Mouse (Mus musculus): Measurements from ENCODE around the gene Ddah1. TPM values are rescaled to one million over a fixed set of nuclear protein-coding genes. Genes with fewer than 3 reads are reported as not detected.

The Ddah1 gene
- total RNA-seq, 2 experiments from 2014 or later, result 11.1 to 18.1 TPM

DNA sequence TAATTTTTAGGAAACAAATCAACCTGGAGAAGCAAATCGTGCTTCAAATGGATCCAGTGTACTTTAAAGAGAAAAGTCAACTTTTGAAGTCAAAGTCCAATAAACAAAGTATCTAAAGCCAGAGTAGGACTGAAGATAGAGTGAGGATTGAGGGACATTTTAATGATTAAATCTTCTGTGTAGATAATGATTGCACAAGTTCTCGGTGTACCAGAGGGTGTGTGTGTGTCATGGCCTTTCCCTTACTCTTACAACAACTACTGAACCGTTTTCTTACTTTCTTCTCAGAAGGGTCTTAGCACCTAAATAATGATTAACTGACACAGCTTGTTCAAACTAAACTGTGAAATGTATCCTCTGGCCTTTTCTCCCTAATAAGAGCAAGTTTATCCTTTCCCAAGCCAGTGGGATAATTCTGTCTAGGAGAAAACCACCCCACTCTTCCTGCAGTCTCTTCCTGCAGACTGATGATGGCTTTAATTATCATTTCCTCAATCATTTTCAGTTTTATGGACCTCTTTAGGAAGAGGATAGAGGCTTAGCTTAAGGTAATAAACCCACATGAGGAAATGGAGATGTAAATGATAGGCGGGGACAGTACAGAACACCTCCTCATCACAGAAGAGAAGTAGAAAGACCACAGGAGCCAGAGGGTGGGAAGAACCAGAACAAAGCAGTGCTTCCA is 4.6 kb downstream of the Ddah1 start:
- DNase-seq (ENCODE audit: low spot score in 2 of 2), result no peak

DNA sequence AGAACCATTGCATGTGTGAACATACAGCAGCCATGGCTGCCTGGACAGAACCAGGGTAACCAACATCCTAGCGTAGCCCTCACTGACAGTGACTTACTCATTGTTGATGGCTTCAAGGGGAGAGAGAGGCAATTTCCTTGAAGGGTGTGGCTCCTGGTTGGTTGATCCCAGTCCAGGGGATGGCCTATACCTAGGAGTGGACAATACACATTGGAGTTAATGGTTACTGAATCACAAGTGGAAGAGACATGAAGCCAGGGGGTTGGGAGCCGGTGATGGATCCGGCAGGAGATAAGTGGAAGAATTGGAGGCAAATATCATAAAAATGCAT is 5.1 kb downstream of the Ddah1 start:
- no peak for DNase-seq (ENCODE audit: low spot score in 2 of 2)

DNA sequence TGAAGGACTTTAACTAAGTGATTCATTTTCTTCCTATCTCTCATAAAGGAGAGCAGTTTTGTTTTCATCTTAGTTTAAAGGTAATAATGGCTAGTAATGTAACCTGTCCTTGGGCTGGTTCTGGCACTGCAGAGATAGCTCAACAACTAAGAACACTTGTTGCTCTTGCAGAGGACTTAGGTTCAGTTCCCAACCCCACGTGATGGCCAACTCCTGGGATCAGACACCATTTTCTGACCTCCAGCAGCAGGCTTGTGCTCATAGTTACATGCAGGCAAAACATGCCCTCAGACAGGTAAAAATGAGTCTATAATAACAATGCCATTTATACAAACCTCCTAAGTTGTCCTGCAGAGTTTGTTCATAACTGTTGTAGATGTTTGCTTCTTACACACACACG is 5.9 kb downstream of the Ddah1 start:
- no peak for DNase-seq (ENCODE audit: low spot score in 2 of 2)

DNA sequence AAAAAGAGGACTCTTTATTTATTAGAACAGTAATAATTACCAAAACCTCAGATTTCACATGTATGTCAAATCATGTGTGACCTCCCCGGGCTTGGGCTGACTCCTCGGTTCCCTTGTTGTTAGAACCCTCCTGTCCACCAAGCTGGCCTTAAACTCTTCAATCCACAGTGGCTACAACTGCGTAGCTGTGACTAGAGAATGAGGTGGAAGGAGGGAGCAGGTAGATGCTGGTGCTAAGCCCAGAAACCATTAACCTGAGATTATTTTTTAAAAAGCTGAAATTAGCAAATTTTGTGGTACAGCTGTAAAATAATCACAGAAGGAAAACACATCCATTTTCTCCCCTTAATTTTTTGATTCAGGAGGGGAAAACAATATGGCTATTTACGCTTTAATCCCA is 10.0 kb downstream of the Ddah1 start:
- DNase-seq (ENCODE audit: low spot score in 2 of 2), result no peak

DNA sequence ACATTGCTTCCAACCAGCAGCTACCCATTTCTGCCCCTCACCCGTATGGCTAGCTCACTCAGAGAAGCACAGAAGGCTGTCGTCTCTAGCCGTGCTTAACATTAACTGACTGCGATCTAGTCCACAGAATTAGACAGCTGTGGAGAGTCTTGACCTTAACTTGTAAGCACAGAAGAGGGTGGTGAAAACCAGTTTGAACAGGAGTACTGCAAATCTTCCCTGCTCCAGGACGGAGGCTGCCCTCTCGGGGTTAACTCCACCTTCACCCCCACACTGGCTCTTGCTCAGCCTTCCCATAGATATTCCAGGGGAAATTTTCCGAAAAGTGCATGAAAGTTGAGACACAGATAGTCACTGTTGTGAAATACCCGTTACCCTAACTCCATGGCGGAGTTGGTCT is 14.9 kb downstream of the Ddah1 start:
- DNase-seq (ENCODE audit: low spot score in 2 of 2), result no peak

DNA sequence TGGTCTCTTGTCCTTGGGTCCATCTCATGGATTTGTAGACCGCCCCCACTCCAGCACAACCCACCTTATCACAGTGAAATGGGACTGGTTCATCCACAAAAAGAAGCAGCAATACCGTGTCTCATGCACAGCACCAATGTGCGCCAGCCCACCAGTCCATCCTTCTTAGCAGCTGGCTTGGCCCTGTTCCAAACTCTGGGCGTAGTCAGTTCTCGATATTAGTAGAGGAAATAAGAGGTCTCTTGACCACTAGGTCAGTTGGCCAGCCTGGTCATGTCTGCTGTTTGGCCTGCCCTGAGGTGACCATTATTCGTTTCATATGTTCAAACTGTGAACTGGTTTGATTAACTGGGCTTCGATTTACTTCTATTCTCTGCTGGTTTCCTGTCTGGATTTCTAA is 15.9 kb downstream of the Ddah1 start:
- DNase-seq (ENCODE audit: low spot score in 2 of 2), result no peak

DNA sequence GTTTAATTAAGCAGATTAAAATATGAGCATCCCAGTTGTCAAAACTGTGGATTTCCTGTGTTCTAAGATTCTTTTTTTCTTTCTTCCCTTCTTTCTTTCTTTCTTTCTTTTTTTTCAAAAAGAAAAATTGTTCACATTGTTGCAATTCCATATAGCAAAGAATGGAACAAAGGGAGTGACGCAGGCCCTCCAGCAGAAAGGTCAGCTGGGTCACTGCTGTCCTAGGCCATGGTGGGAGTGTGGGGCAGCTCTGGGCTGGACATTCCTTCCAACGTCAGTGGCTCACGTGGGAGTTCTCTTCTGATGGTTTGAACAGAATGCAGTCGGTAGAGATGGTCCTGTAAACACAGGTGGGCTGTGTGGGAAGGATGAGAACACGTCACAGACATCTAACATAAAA is 16.8 kb downstream of the Ddah1 start:
- no peak for DNase-seq (ENCODE audit: low spot score in 2 of 2)

DNA sequence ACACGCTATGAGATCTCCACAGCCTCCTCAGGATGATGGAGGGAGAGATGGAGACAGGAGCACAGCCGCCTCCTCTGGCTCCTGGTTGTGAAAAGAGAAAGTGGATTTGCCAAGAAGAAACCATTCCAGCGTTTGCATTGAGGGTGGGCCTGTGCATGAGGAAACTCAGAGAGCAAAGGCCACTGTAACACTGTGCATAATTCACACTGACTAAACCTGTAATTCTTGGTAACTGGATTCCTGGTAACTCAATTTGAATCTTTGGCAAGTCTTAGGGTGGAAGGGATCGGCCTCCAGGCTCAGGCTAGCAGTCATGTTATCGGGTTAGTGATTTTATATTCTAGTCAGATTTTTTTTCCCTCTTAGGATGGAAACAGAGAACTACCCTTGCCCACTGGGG is 17.4 kb downstream of the Ddah1 start:
- DNase-seq (ENCODE audit: low spot score in 2 of 2), result no peak

DNA sequence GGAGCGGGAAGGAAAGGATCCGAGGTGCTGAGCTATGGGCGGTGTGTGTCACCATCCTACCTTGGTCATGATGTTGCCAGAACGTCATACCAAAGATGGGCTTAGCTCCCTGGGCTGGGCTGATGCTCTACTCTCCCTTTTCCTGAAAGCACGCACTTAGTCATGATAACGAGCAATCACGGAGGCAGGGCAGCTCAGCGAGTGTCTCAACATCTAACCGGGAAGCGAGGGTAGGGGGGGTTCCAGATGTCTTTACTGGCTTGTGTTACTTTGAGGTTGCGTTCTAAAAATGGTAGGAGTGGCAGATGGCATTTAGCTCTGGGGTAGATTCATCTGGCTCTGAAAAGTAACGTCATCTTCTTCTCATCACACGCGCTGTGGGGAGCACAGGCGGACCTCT is 18.5 kb downstream of the Ddah1 start:
- DNase-seq (ENCODE audit: low spot score in 2 of 2), result no peak

DNA sequence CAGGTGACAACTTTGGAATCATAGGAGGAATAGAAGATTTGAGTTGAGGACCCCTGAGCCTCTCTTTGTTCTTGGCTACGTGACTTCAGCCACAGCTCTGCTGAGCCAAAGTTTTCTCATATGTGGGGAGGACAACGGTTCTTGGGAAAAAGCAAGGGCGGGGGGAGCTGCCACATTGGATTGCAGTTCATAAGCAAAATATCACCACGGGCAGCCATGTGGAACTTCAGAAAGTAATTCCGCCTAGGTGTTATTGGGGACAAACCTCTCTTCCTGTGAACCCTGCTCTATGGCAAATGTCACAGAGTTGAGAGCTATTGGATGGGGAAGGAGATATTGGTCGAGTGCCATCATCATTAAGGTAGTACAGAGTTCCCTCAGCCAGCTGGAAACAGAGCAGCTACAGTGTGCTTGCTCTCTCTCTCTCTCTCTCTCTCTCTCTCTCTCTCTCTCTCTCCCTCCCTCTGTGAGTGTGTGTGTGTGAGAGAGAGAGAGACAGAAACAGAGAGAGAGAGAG is 20.0 kb downstream of the Ddah1 start:
- no peak for DNase-seq (ENCODE audit: low spot score in 2 of 2)

DNA sequence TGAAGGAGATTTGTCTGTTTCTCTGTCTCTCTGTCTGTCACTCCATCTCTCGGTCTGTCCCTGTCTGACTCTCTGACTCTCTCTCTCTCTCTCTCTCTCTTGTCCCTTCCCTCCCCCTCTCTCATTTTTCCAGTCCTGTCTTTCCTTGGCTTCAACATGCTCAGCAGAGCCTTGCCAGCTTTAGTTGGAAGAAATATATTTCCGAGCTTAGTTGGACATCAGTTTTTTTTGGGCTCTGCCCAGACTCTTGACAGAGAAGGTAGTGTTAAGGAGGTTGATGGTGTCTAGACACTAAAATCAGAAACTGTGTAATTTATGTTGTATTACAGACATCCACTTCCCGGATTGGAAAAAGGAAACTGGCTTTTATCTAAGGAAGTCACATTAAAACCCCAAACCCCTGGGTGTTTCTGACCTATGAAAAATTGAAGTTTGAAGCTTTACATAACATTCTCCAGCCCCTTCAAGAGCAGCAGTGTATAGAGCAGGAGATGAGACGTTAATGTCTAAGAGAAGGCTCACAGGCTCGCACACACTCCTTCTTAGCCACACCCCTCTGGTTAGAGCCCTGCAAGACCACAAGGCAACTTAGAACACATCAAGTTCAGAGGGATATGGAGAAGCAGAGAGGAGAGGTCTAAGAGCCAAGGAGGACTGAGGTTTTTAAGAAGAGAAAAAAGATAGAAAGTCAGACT is 21.0 kb downstream of the Ddah1 start:
- no peak for DNase-seq (ENCODE audit: low spot score in 2 of 2)

DNA sequence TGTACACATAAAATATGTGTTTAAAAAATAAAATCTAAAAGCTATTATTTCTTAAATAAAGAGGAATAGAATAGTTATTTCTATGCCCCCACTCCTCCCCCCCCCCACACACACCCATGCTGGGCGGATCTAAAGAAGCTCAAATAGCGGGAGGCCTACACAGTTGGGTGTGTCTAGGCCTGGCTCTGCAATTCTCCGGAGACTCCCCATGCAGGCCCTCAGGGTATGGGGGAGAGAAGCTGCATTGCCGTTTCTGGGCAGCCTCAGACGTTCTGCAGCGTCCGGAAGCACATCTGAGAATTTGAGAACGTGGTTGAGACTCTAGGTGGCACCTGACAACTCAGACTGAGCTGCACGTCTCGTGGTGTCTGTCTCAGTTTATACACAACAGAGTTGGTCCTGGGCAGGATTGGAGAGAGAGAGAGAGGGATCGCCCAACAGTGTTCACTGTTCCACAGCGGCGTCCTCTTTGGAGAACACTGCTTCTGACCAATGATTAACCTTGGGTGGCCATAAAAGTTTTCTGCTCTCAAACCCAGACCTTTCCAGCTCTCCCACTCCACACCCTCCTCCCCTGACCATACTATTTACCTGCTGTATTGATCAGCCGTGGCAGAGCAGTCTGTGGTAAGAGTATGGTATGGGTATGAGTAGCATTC is 22.4 kb downstream of the Ddah1 start:
- DNase-seq (ENCODE audit: low spot score in 2 of 2), result no peak

DNA sequence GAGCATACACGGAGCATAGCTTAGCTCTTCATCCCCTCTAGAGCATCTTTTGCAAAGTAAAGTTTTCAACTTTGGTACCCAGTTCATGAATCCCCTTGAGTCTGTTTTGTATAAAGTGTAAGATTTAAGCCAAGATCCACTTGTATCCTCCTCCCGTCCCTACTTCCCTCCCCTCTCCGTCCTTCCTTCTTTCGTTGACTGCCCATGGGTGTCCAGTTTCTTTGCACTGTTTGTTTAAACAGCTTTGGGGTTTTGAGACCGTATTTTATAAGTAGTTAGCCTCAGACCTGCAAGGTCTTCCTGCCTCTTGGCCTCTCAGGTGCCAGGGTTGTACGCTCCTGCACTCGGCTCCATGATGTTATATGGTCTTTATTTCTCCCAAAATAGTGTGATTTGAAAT is 26.8 kb downstream of the Ddah1 start:
- DNase-seq (ENCODE audit: low spot score in 2 of 2), result no peak

DNA sequence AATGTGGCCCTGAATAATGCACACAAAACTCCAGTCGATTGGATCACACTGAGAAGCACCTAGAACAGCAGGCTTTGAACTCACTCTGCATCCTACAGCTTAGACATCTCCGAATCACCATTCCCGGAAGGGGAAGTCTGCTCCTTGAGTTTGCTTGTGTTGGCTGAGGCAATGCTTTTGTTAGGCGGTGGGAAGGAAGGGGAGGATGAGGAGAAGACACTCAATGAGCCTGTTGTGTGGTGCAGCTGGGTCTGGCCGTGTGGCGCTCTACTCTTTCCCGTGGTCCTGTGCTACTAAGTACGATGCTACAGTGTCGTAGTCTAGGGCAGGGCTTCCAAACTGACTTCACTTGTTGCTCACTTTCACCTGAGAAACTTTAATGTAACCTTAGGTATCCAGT is 28.8 kb downstream of the Ddah1 start:
- no peak for DNase-seq (ENCODE audit: low spot score in 2 of 2)

DNA sequence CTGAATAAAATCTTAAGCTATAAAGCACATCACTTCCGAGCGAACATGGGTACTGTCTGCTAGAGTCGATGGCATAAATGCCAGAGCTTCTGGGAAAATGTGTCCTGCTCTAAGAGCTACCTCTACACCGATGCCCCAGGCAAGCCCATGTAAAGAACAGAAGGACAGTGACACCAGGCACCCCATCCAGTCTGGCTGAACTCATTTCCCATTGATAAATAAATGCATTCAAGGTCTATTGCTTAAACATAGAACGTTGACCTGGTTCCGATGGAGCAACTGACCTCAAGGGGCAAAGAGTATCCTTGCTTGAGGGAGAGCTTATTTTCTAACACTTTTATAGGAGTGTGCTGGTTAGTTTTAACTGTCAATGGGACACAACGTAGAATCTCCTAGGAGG is 30.6 kb downstream of the Ddah1 start:
- no peak for DNase-seq (ENCODE audit: low spot score in 2 of 2)

DNA sequence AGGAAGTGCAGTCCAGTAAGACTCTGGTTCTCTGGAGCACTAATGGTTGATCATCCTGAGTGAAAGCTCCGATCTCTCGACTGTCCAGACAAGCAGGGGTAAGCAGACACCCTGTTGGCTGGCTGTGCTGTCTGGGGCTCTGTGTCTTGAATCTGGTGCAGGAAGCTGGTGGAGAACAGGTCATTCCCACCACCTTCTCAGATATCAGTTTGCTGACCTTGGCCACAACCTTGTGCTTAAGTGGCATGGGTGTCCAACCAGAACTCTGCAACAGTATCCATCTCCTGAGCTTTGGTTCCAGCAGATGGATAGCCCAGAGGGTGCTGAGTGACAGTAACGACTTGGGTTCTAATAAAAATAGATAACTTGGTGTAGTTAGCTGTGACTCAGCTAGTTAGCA is 31.8 kb downstream of the Ddah1 start:
- no peak for DNase-seq (ENCODE audit: low spot score in 2 of 2)

DNA sequence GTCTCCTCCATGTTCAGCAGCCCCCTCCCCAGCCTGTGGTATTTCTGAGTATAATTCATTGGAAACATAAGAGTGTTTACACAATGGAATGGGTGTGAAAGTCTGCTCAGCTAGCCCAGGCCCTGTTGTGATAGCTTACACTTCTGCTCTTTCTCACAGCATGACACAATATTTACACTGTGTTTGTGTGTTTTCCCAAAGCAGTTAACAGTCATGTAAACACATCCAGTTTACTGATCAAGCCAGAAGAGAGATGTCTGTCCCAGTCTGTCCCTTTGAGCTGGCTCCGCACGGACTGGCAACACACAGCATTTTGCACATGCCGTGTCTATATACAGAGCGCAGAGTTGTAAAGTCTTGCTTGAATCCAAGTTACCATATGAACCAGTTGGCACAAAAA is 32.2 kb downstream of the Ddah1 start:
- DNase-seq (ENCODE audit: low spot score in 2 of 2), result no peak

DNA sequence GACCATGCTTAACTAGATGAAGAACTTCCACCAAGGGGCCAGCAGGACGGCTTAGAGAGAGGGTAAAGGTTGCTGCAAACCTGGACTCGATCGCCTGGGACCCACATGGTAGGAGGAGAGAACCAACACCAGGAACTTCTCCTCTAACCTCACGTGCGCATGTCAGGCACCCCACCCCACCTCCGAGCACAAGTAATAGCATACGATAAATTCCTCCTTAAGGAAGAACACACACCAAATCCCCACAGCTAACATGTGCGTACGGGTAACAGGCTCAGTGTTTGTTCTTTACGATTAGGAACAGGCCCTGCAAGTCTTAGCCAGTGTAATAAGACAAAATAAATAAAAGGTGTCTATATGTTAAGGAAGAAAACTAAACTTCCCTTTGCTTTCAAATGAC is 35.9 kb downstream of the Ddah1 start:
- no peak for DNase-seq (ENCODE audit: low spot score in 2 of 2)

DNA sequence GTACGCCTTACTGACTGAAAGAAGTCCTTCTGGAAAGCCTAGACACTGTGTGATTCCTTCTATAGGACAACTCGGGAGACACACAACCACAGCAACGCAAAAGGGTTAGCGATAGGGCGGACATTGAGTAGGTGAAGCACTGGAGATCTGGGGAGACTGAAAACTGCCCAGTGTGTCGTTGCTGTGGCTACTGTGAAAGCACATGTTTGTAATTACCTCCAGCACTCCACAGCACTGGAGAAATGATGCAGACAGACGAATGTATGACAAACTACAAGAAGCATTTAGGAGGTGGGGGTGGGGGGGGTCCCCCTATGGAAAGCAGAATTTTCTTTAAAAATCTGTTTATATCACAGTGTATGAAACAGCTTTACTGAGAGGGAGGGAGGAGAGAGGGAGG is 37.4 kb downstream of the Ddah1 start:
- DNase-seq (ENCODE audit: low spot score in 2 of 2), result no peak

DNA sequence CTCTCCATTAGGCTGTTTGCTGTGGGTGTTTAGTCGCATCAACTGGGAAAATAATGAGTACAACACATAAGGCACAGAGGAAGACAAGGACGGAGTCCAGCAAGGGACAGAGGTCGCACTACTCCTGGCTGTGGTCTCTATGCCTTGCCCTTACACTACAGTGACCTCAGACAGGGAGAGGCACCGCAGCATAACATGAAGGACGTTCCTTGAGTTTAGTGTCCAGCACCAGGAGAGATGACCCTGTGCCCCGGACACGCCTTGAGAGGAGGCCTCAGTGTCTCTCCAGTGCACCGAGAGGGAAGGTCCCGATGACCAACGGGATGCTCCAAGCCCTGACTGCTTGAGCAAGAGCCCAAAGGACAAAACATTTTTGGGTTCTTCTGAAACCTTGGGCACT is 39.6 kb downstream of the Ddah1 start:
- DNase-seq (ENCODE audit: low spot score in 2 of 2), result no peak

DNA sequence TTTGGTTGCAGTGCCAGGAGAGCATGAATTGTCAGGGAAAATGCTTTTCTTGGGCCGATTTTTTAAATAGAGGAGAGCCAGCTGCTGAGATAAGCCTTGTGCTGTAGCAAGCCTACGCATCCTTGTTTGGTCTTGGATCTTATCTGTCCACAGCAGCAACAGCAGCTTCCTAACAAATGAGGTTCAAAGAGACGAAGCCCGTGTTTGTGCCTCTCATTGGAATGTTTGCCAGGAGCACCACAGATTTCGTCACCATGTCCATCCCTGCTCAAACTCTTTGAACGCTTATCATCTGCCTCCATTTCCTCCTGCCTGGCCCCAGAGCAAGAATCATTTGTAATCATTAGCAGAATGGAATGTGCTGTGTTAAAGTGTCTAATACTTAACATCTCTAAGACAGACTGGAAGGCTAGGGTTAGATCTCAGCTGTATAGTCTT is 40.3 kb downstream of the Ddah1 start:
- DNase-seq (ENCODE audit: low spot score in 2 of 2), result no peak

DNA sequence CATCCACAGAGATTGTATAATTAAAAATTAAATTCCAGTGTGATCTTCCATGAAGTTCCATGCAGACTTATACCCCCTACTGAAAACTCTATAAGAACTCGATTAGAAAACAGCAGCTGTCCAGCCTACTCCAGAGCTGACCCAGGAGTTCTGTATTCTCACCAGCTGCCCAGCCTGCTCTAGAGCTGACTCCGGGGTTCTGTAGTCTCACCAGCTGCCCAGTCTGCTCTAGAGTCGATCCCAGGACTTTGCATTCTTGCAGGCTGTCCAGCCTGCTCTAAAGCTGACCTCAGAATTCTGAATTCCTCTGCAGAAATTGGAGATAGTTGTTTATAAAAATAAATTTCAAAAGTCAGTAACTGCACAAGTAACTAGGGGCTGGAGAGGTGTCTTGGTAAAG is 40.9 kb downstream of the Ddah1 start:
- no peak for DNase-seq (ENCODE audit: low spot score in 2 of 2)

DNA sequence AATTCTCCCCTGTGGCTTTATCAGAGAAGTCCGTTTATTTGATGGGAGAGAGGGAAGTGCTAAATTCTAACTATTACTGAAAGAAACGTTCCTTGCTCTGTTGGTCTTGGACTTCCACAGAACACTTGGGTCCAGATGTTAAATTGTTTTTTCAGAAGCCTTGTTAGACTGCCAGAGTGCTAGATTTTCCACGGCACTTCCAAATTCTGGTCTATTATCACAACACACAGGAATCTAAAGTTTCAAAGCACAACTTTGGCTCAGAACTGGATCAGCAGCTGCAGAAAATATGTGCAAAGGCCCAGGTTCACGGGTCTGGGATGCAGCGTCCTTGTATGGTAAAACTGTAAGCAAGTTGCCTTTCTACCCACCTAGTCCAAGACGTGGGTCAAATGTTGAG is 43.6 kb downstream of the Ddah1 start:
- DNase-seq (ENCODE audit: low spot score in 2 of 2), result no peak

Data from adrenal gland, postnatal 4 days (tissue).